Mouse (Mus musculus) myocyte (in vitro differentiated cells): ENCODE measurements at regions not wholly inside any gene's neighbourhood (a gene's known extent, or its start where the extent isn't known, plus 50 kb on each side); places are given as distances from the start of the nearest gene placed in this dataset.

Experiments used
- H3K27me3 ChIP-seq: one replicate; pipeline ENCODE4 v1.6.1; 2011; ENCODE audit not compliant: control insufficient read depth, insufficient read depth, insufficient read length
- H3K36me3 ChIP-seq: one replicate; pipeline ENCODE4 v1.6.1; 2011; ENCODE audit not compliant: control insufficient read depth, insufficient read depth
- H3K4me2 ChIP-seq: one replicate; pipeline ENCODE4 v1.6.1; 2011; ENCODE audit warnings: low read depth, control low read depth
- H3K4me3 ChIP-seq: one replicate; pipeline ENCODE4 v1.5.1; 2011; ENCODE audit warnings: mild to moderate bottlenecking, control low read depth, moderate library complexity
- H3K79me2 ChIP-seq: one replicate; pipeline ENCODE4 v1.6.1; 2011; ENCODE audit not compliant: control insufficient read depth, insufficient read depth
- H3ac ChIP-seq: one replicate; pipeline ENCODE4 v1.6.1; 2011; ENCODE audit not compliant: control insufficient read depth, insufficient read length
- CEBPB ChIP-seq: IDR thresholded peaks from 2 replicates; pipeline ENCODE4 v1.6.1; 2011; ENCODE audit warnings: mild to moderate bottlenecking, moderate library complexity; ENCODE audit not compliant: poor library complexity, insufficient read depth, severe bottlenecking
- E2F4 ChIP-seq: IDR thresholded peaks from one replicate; pipeline ENCODE4 v1.6.1; 2011; ENCODE audit warnings: mild to moderate bottlenecking, control low read depth, moderate library complexity; ENCODE audit not compliant: insufficient read depth
- MAX ChIP-seq: IDR thresholded peaks from one replicate; pipeline ENCODE4 v1.6.1; 2011; ENCODE audit warnings: low read depth, mild to moderate bottlenecking, control low read depth
- MYOD1 ChIP-seq, 3 experiments: IDR thresholded peaks; one replicate each; pipeline ENCODE4 v1.6.1; 2011; ENCODE audit warnings: control low read depth in 2 of 3, low read depth in 2 of 3, mild to moderate bottlenecking in 2 of 3, moderate library complexity in 1 of 3; ENCODE audit not compliant: insufficient read length in 2 of 3, control insufficient read depth in 1 of 3
- MYOG ChIP-seq, 3 experiments: IDR thresholded peaks; one replicate each; pipeline ENCODE4 v1.6.1; 2011; ENCODE audit warnings: control low read depth in 2 of 3, low read depth in 2 of 3, mild to moderate bottlenecking in 2 of 3; ENCODE audit not compliant: insufficient read length in 2 of 3, control insufficient read depth in 1 of 3, insufficient read depth in 1 of 3
- POLR2A ChIP-seq: IDR thresholded peaks from one replicate; pipeline ENCODE4 v1.6.1; 2011; ENCODE audit warnings: low read depth, mild to moderate bottlenecking, control low read depth, moderate library complexity; ENCODE audit not compliant: insufficient read length
- POLR2AphosphoS2 ChIP-seq: IDR thresholded peaks from one replicate; pipeline ENCODE4 v1.6.1; 2011; ENCODE audit warnings: low read depth, control low read depth; ENCODE audit not compliant: insufficient read length
- REST ChIP-seq: IDR thresholded peaks from one replicate; pipeline ENCODE4 v1.6.1; 2011; ENCODE audit warnings: mild to moderate bottlenecking, control low read depth, moderate library complexity; ENCODE audit not compliant: insufficient read depth, insufficient read length
- SRF ChIP-seq: IDR thresholded peaks from one replicate; pipeline ENCODE4 v1.6.1; 2011; ENCODE audit warnings: low read depth; ENCODE audit not compliant: control insufficient read depth, insufficient read length
- TCF12 ChIP-seq: IDR thresholded peaks from one replicate; pipeline ENCODE4 v1.6.1; 2011; ENCODE audit warnings: mild to moderate bottlenecking, control low read depth; ENCODE audit not compliant: poor library complexity, insufficient read depth, severe bottlenecking
- TCF3 ChIP-seq: IDR thresholded peaks from one replicate; pipeline ENCODE4 v1.6.1; 2011; ENCODE audit warnings: low read depth, control low read depth; ENCODE audit not compliant: insufficient read length
- USF1 ChIP-seq: IDR thresholded peaks from one replicate; pipeline ENCODE4 v1.6.1; 2011; ENCODE audit warnings: low read depth, mild to moderate bottlenecking, control low read depth, moderate library complexity

GRCm38 (mm10) chr9:101498721-101499120 lies 247.1 kb upstream of the Ppp2r3a start:
- no peak overlapping the region for H3K4me3 ChIP-seq
- no peaks in the 10 kb centered on the region for H3K79me2 ChIP-seq
- no peak for TF ChIP-seq REST
- TF ChIP-seq TCF3: no peak
- no peak for TF ChIP-seq POLR2A
- no peak for TF ChIP-seq USF1
- TF ChIP-seq CEBPB: no peak
- no peak for TF ChIP-seq TCF12
- no peaks in the 10 kb centered on the region for H3K27me3 ChIP-seq
- no peaks in the 10 kb centered on the region for H3K36me3 ChIP-seq
- H3K4me2 ChIP-seq: no peak overlapping the region
- no peak overlapping the region for H3ac ChIP-seq

- no peaks in the 10 kb centered on the region for H3K27me3 ChIP-seq
- H3K79me2 ChIP-seq: no peaks in the 10 kb centered on the region
- H3K4me2 ChIP-seq: no peak overlapping the region
- no peak overlapping the region for H3K4me3 ChIP-seq
- no peaks in the 10 kb centered on the region for H3K36me3 ChIP-seq
- TF ChIP-seq POLR2AphosphoS2: no peak
- TF ChIP-seq MAX: no peak
- no peak for TF ChIP-seq POLR2A
- TF ChIP-seq CEBPB: no peak
- no peak for TF ChIP-seq E2F4
- no peak for TF ChIP-seq REST
- TF ChIP-seq MYOG (IDR thresholded peaks at IDR 0.05; ENCODE audit: control insufficient read depth in 1 of 3, insufficient read depth in 1 of 3, insufficient read length in 2 of 3, low read depth in 2 of 3): no peak
- TF ChIP-seq SRF: no peak
- TF ChIP-seq TCF3: no peak
- no peak overlapping the region for H3ac ChIP-seq
Observed at GRCm38 (mm10) chr9:101495768-101496167, 244.2 kb upstream of the Ppp2r3a start.

GRCm38 (mm10) chr9:101489013-101489412 lies 237.4 kb upstream of the Ppp2r3a start:
- Histone ChIP-seq H3K4me3 (no peak overlapping the region), H3K4me2 (peak overlapping the region; percentile 56), H3K27me3 (no peaks in the 10 kb centered on the region), H3K79me2 (no peaks in the 10 kb centered on the region), H3K36me3 (no peaks in the 10 kb centered on the region), H3ac (no peak overlapping the region)
- TF ChIP-seq POLR2AphosphoS2 (no peak), POLR2A (no peak), CEBPB (no peak), REST (no peak), MAX (no peak), E2F4 (no peak), MYOD1 (IDR thresholded peaks at IDR 0.05; ENCODE audit: control insufficient read depth in 1 of 3, insufficient read length in 2 of 3, low read depth in 2 of 3) (peak; percentile 44 to 61 (median 56)), MYOG (IDR thresholded peaks at IDR 0.05; ENCODE audit: control insufficient read depth in 1 of 3, insufficient read depth in 1 of 3, insufficient read length in 2 of 3, low read depth in 2 of 3) (peak in 1 of 3 experiments; percentile 83), USF1 (no peak), TCF12 (peak; percentile 67), SRF (no peak)

- H3K4me3 ChIP-seq: no peak overlapping the region
- no peak for TF ChIP-seq TCF12
- no peak for TF ChIP-seq POLR2AphosphoS2
- TF ChIP-seq POLR2A: no peak
- no peak overlapping the region for H3ac ChIP-seq
- no peaks in the 10 kb centered on the region for H3K79me2 ChIP-seq
- H3K36me3 ChIP-seq: no peaks in the 10 kb centered on the region
- H3K4me2 ChIP-seq: no peak overlapping the region
- no peaks in the 10 kb centered on the region for H3K27me3 ChIP-seq
Observed at GRCm38 (mm10) chr9:101476223-101476622, 224.6 kb upstream of the Ppp2r3a start.

GRCm38 (mm10) chr9:101473074-101473461 lies 221.5 kb upstream of the Ppp2r3a start:
- Histone ChIP-seq H3K79me2 (no peaks in the 10 kb centered on the region), H3K4me3 (no peak overlapping the region), H3ac (no peak overlapping the region), H3K27me3 (no peaks in the 10 kb centered on the region), H3K4me2 (no peak overlapping the region), H3K36me3 (no peaks in the 10 kb centered on the region)
- no peak for TF ChIP-seq SRF
- no peak for TF ChIP-seq POLR2A
- TF ChIP-seq MYOG (IDR thresholded peaks at IDR 0.05; ENCODE audit: control insufficient read depth in 1 of 3, insufficient read depth in 1 of 3, insufficient read length in 2 of 3, low read depth in 2 of 3): no peak
- no peak for TF ChIP-seq CEBPB
- TF ChIP-seq E2F4: no peak
- TF ChIP-seq POLR2AphosphoS2: no peak
- TF ChIP-seq USF1: no peak
- TF ChIP-seq REST: no peak
- no peak for TF ChIP-seq TCF3
- no peak for TF ChIP-seq TCF12
- no peak for TF ChIP-seq MYOD1 (IDR thresholded peaks at IDR 0.05; ENCODE audit: control insufficient read depth in 1 of 3, insufficient read length in 2 of 3, low read depth in 2 of 3)
- no peak for TF ChIP-seq MAX
